Mouse (Mus musculus) CD8-positive naive resting alpha-beta T cell, adult 2 months (primary cell): ENCODE measurements around the gene Galnt13.
"Not testable (repeated sequence)": the region's sequence is repeated elsewhere in the genome, so short reads cannot be mapped to it uniquely, and the experiment has no call there.

Experiments used
- DNase-seq, 2 experiments: peaks; one replicate each; pipeline ENCODE4 v3.0.0; 2022; ENCODE audit warnings: low read depth in 2 of 2, low spot score in 2 of 2

Gene Galnt13

DNA sequence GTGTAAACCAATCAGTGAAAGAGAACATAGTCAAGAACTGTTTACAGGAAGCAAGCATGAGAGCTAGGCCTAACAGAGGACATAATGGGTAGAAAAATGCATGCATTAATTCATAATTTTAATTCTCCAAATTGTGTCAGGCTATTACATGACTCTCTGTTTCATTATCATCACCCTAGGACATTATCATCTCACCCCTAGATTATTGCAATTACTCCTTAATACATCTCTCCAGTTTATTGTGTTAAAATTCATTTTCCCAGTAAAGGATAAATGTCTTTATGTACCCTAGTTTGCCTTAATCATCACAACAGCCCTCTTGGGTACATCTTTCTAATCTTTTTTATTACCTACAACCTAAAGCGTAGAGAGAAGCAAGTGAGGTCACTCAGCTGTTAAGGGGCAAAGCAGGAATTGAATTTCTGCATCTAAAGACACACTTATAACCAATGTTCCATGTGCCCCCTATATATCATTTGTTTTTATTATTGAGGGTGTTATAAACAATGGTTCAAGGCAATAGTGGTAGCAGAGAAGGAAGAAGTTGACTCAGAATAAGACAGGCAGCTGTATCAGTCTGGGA lies 479.1 kb downstream of the Galnt13 start:
- no peak for DNase-seq

GRCm38 (mm10) chr2:54936369-54936768 lies 500.3 kb downstream of the Galnt13 start:
- DNase-seq: no peak

GRCm38 (mm10) chr2:54937306-54937705 lies 501.2 kb downstream of the Galnt13 start:
- no peak for DNase-seq

- no peak for DNase-seq
These were observed 502.0 kb downstream of the Galnt13 start for GRCm38 (mm10) chr2:54938075-54938474.

GRCm38 (mm10) chr2:54943386-54943785 lies 507.3 kb downstream of the Galnt13 start:
- no peak for DNase-seq

- DNase-seq: no peak
These were observed 547.7 kb downstream of the Galnt13 start for GRCm38 (mm10) chr2:54983839-54984238.

DNA sequence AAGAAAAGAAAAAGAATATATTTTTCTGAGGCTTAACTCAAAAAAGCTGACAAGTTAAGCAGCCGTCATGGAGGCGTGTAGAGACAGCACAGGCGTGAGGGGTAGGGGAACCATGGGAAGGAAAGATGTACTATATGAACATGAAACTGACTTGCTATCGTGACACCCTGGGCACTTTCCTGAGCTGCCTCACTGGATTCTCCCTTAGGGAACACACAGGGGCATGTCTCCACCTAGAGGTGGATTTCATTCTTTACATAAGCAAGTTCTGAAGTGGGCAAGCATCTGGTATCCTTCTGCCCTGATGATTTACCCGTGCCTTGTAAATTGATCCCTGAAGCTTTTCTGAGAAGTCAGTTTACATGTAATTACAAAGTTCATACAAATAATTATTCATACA lies 586.4 kb downstream of the Galnt13 start:
- DNase-seq: not testable (repeated sequence)

GRCm38 (mm10) chr2:55034610-55035009 lies 598.5 kb downstream of the Galnt13 start:
- no peak for DNase-seq

GRCm38 (mm10) chr2:55065469-55066315 lies 629.6 kb downstream of the Galnt13 start:
- DNase-seq: no peak

GRCm38 (mm10) chr2:55085580-55085979 lies 649.5 kb downstream of the Galnt13 start:
- no peak for DNase-seq

DNA sequence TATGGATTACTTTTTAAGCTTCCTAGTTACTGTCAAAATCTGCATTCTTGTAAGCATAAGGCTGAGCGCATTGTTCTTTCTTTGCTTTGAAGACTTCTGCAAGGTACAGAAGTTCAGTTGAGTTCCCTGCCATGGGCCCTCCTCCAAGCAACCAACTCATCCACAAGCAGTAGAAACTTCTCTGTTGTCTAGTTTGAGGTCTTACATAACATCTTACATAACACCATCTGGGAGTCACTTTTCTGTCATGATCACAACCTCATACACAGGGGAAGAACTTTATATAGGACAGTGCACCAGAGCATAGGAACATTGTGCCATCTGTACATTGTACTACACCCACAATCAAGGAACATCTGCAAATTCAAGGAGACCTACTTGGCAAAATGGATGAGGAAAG lies 651.9 kb downstream of the Galnt13 start:
- DNase-seq: no peak

DNA sequence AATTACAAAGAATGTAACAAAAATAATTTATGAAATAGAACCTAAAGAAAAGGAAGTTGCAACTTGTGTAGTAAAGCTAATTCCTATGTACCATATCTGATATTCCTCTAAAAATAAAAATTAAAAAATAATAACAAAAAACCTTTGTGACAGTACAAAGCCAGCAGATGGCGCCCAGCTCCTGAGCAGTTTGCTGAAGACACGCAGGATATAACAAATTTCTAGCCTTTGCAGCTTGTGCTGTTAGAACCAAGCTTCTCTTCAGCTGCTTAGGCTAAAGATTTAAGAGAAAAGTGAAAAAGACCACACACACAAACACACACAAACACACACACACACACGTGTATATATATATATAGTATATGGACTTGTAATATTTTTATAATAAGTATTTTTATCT lies 654.2 kb downstream of the Galnt13 start:
- DNase-seq: no peak

- no peak for DNase-seq
These were observed 655.4 kb downstream of the Galnt13 start for GRCm38 (mm10) chr2:55091495-55091894.

DNA sequence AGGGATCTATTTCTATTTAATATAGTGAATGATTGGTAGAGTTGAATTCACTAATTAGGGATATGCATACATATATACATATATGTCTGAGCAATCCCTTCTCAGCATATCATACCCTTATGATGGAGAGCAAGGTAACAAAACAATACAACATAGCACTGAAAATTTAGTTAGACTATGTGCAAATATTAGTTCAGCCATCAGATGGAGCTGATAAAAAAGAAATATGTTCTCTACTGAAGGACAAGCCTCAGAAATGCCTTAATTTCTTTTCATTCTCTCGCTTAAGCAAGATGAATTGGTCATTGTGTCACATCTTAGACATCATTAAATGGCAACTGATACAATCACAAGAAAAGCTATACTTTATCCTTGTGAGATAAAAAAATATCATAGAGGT lies 663.0 kb downstream of the Galnt13 start:
- no peak for DNase-seq

GRCm38 (mm10) chr2:55101279-55101678 lies 665.2 kb downstream of the Galnt13 start:
- DNase-seq: no peak

DNA sequence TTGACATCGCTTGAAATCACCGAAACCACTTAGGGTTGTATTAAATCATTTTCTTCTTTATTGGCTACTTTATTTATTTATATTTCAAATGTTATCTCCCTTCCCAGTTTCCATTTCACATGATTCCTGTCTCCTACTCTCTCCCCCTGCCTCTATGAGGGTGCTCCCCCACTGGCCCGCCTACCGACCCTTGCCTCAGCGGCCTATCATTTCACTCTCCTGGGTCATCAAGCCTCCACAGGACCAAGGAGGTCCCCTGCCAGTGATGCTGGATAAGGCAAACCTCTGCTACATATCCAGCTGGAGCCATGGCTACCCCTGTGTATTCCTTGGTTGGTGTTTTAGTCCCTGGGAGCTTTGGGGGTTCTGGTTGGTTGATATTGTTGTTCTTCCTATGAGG lies 667.4 kb downstream of the Galnt13 start:
- no peak for DNase-seq

- no peak for DNase-seq
These were observed 671.7 kb downstream of the Galnt13 start for GRCm38 (mm10) chr2:55107828-55108227.

DNA sequence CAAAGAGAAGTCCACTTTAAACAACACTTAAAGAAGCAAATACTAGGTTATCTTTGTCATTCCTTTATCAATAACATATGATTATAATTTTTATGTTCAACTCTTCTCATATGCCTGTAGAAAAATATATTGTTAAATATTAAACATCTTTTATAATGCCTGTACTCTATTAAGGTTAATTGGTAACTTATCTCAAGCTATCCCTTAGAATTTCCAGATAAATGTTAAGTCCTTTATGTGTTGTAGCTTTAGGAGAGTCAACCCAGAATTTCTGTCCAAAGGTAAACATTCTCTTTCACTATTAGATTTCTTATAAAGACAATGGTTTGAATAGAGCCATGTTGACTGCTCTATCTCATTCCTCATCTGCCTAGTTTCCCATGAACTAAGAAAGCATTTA lies 717.0 kb downstream of the Galnt13 start:
- no peak for DNase-seq

DNA sequence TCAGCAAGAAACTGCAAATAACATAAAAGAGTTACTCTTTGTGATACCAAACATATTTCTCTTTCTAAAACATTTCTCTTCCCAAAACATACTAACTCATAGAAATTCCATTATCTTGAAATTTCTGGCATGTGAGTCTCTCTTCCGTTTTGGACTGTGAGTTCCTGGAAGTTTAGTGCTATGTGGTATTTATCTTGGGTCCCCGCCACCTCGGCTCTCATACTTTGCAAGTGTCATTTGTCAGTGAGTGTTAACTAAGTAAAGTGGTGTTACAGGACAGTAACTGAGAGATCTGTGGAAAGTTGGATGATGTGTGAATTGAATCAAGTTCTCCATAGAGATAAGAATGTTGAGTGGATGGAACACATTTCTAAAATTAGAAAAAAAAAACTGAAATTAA lies 728.7 kb downstream of the Galnt13 start:
- DNase-seq: no peak
